Mouse (Mus musculus) liver, adult 2 months (tissue): Measurements from ENCODE around the gene Agrp.

Experiments used
- CTCF ChIP-seq: fragments of 200-500 bp; IDR thresholded peaks from 2 replicates; pipeline ENCODE4 v1.5.1; 2011; ENCODE audit warnings: low read depth, low read length, control low read depth
- POLR2A ChIP-seq: fragments of 200-500 bp; IDR thresholded peaks from 2 replicates; pipeline ENCODE4 v1.6.1; 2011; ENCODE audit warnings: low read length, control low read depth; ENCODE audit not compliant: insufficient read depth; ENCODE audit errors: extremely low read depth

GRCm38 (mm10) chr8:105546384-105547350, 90.5 kb downstream of the Agrp start:
- no peak for TF ChIP-seq CTCF
- TF ChIP-seq POLR2A, result no peak
